Mouse (Mus musculus): ENCODE measurements around the gene Nrf1. TPM values are rescaled to one million over a fixed set of nuclear protein-coding genes. Genes with fewer than 3 reads are reported as not detected.

Nrf1 gene
- 8.5 TPM for polyA plus RNA-seq (2014; fragmentation: Illumina TruSeq; extraction: RNeasy Lipid Tissue Mini Kit (QIAGEN cat#74804); ENCODE audit: low replicate concordance)

DNA sequence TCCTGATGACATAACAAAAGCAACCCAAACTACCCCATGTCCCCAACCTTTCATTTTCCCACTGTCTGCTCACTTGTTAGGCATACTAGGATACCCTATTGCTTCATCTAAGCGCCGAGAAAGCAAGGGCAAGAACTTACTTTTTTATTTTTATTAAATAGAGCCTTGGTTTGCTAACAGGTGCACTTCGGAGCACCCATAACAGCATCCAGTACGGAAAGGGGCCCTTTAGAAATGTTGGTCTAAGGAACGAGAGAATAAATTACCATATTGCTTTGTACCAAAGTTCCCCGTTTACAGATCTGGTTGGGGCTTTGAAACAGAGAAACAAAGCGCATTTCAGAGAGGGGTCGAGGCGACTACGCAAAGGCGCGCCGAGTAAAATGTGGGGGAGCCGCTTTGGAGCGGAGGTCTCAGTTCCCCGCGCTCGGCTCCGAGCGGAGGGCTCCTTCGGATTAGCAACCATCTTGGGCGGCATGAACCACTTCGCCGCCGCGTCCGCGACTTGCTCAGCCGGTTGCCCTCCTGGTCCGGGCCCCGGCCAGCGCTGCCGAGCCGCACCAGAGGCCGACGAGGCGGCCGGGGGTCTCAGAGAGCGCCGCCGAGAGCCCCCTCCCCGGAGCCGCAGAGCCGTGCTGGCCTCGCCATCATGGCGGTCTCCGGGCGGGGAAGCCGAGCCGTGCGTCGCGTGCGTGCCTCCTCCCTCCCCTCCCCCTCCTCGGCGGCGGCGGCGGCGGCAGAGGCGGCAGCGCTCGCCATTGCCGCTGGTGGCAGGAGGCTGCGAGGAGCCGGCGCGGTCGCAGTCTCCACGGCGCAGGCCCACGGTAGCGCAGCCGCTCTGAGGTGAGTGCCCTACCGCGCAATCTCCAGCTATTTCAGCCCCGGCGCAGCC lies at the start of gene Nrf1:
Nrf1 (plus strand) TSS at position 718 of the 892 bp plus-strand sequence.

Other genes starting within 250 kb of the Nrf1 start
- gene Strip2, start 131.0 kb upstream of the Nrf1 start, polyA plus RNA-seq (2014; fragmentation: Illumina TruSeq; extraction: RNeasy Lipid Tissue Mini Kit (QIAGEN cat#74804); ENCODE audit: low replicate concordance): 6.2 TPM